Mouse (Mus musculus): ENCODE data around the gene Gm36028. TPM values are rescaled to one million over a fixed set of nuclear protein-coding genes. Genes with fewer than 3 reads are reported as not detected.

Gm36028 gene
- polyA plus RNA-seq, 1 experiment from 2014 or later, result 0.19 TPM

DNA sequence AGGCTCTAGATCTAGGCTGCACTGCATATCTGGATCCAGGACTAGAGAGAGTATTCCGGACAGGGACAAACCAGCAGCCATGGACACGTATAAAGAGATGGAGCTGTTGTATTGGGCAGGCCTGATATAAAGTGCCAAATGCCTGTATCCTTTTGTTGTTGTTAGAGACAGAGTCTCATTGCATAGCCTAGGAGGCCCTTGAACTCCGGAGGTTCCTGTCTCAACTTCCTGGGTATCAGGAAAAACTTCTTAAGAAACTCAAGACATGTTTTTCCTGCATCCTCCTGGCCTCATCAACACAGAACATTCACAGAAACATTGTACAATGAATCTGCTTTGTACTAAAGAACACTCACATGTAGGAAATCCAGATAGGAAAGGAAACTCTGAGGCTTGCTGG, 13.9 kb downstream of the Gm36028 start:
- H3K27ac ChIP-seq (ENCODE audit: low read length), result no peak overlapping the region
- no peaks in the 10 kb centered on the region for H3K9me3 ChIP-seq (ENCODE audit: control insufficient read depth, low read length)
- no peaks in the 10 kb centered on the region for H3K4me1 ChIP-seq (replicated peaks; ENCODE audit: control insufficient read depth, insufficient read depth, low read length)
- no peak for ATAC-seq
- H3K4me2 ChIP-seq (ENCODE audit: low read length), result no peak overlapping the region
- no peaks in the 10 kb centered on the region for H3K36me3 ChIP-seq (ENCODE audit: control insufficient read depth, insufficient read depth)
- WGBS, result 90% methylated on average over 3 of the region's 3 CpGs
- H3K4me3 ChIP-seq (replicated peaks; ENCODE audit: low read length), result no peak overlapping the region
- H3K9ac ChIP-seq (replicated peaks; ENCODE audit: low read depth, low read length), result no peak overlapping the region
- H3K27me3 ChIP-seq (replicated peaks; ENCODE audit: control insufficient read depth, insufficient read depth, low read length), result no peaks in the 10 kb centered on the region

- no peak overlapping the region for H3K9ac ChIP-seq (replicated peaks; ENCODE audit: low read depth, low read length)
- H3K9me3 ChIP-seq (ENCODE audit: control insufficient read depth, low read length), result no peaks in the 10 kb centered on the region
- no peaks in the 10 kb centered on the region for H3K4me1 ChIP-seq (replicated peaks; ENCODE audit: control insufficient read depth, insufficient read depth, low read length)
- no peaks in the 10 kb centered on the region for H3K36me3 ChIP-seq (ENCODE audit: control insufficient read depth, insufficient read depth)
- ATAC-seq, result no peak
- H3K27ac ChIP-seq (ENCODE audit: low read length), result no peak overlapping the region
- 90% methylated on average over 7 of the region's 7 CpGs for WGBS
- H3K4me2 ChIP-seq (ENCODE audit: low read length), result no peak overlapping the region
- H3K27me3 ChIP-seq (replicated peaks; ENCODE audit: control insufficient read depth, insufficient read depth, low read length), result no peaks in the 10 kb centered on the region
- no peak overlapping the region for H3K4me3 ChIP-seq (replicated peaks; ENCODE audit: low read length)
Observed at GRCm38 (mm10) chr16:37845202-37845925, 15.6 kb downstream of the Gm36028 start.

DNA sequence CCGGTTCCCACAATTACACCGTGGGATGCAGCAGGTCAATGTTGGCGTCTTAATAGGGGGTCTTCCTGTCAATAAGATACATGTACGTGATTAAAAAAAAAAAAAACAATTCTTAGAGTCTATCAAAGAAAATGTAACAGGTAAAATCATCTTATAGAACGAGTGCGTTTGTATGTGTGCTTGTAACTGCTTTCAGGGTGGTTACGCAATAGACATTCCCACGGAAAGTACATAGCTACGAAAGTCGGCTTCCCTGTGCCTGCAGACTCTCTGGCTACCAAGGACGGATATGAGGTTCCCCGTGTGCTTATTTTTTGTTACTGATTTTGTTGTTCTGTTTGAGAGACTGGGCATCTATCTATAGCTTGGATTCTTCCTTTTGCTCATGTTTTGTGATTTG, 17.2 kb downstream of the Gm36028 start:
- H3K9ac ChIP-seq (replicated peaks; ENCODE audit: low read depth, low read length), result no peak overlapping the region
- H3K27me3 ChIP-seq (replicated peaks; ENCODE audit: control insufficient read depth, insufficient read depth, low read length), result no peaks in the 10 kb centered on the region
- H3K9me3 ChIP-seq (ENCODE audit: control insufficient read depth, low read length), result no peaks in the 10 kb centered on the region
- no peak overlapping the region for H3K4me2 ChIP-seq (ENCODE audit: low read length)
- H3K4me1 ChIP-seq (replicated peaks; ENCODE audit: control insufficient read depth, insufficient read depth, low read length), result no peaks in the 10 kb centered on the region
- H3K27ac ChIP-seq (ENCODE audit: low read length), result no peak overlapping the region
- no peak for ATAC-seq
- WGBS, result 94% methylated on average over 12 of the region's 12 CpGs
- H3K4me3 ChIP-seq (replicated peaks; ENCODE audit: low read length), result no peak overlapping the region
- no peaks in the 10 kb centered on the region for H3K36me3 ChIP-seq (ENCODE audit: control insufficient read depth, insufficient read depth)

GRCm38 (mm10) chr16:37842439-37842838, 18.5 kb downstream of the Gm36028 start:
- no peak for ATAC-seq
- no peak overlapping the region for H3K27ac ChIP-seq (ENCODE audit: low read length)
- 93% methylated on average over 2 of the region's 2 CpGs for WGBS
- no peaks in the 10 kb centered on the region for H3K36me3 ChIP-seq (ENCODE audit: control insufficient read depth, insufficient read depth)
- H3K4me2 ChIP-seq (ENCODE audit: low read length), result no peak overlapping the region
- no peaks in the 10 kb centered on the region for H3K4me1 ChIP-seq (replicated peaks; ENCODE audit: control insufficient read depth, insufficient read depth, low read length)
- H3K4me3 ChIP-seq (replicated peaks; ENCODE audit: low read length), result no peak overlapping the region
- no peak overlapping the region for H3K9ac ChIP-seq (replicated peaks; ENCODE audit: low read depth, low read length)
- no peaks in the 10 kb centered on the region for H3K9me3 ChIP-seq (ENCODE audit: control insufficient read depth, low read length)
- H3K27me3 ChIP-seq (replicated peaks; ENCODE audit: control insufficient read depth, insufficient read depth, low read length), result no peaks in the 10 kb centered on the region

- no peak overlapping the region for H3K27ac ChIP-seq (ENCODE audit: low read length)
- H3K27me3 ChIP-seq (replicated peaks; ENCODE audit: control insufficient read depth, insufficient read depth, low read length), result no peaks in the 10 kb centered on the region
- H3K36me3 ChIP-seq (ENCODE audit: control insufficient read depth, insufficient read depth), result peaks cover 2% of the 10 kb centered on the region; the same call in 1 of the 2 replicates
- no peak overlapping the region for H3K4me3 ChIP-seq (replicated peaks; ENCODE audit: low read length)
- H3K4me1 ChIP-seq (replicated peaks; ENCODE audit: control insufficient read depth, insufficient read depth, low read length), result no peaks in the 10 kb centered on the region
- no peak overlapping the region for H3K9ac ChIP-seq (replicated peaks; ENCODE audit: low read depth, low read length)
- no peak for ATAC-seq
- no peaks in the 10 kb centered on the region for H3K9me3 ChIP-seq (ENCODE audit: control insufficient read depth, low read length)
- WGBS, result 89% methylated on average over 3 of the region's 3 CpGs
- H3K4me2 ChIP-seq (ENCODE audit: low read length), result no peak overlapping the region
Observed at GRCm38 (mm10) chr16:37837571-37837970, 23.4 kb downstream of the Gm36028 start.

DNA sequence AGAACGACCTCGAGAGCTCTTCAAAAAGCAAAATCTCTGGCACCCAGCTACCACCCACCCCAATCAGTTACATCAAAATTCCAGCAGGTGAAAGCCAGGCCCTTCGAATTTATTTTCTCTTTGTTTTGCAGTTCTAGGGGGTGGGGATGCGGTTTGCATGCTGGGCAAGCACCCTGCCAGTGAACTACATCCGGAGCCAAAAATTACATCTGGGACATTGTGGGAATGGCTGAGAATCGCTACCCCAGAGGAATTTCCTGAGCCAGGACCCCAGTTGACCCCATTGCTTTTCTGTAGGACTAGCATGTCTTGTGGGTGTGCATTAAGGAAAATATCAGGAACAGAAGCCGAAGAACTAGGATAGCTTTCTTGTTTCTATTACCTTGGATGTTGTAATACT, 29.9 kb downstream of the Gm36028 start:
- Histone ChIP-seq H3K27me3 (replicated peaks; ENCODE audit: control insufficient read depth, insufficient read depth, low read length) (no peaks in the 10 kb centered on the region), H3K4me2 (ENCODE audit: low read length) (no peak overlapping the region), H3K9me3 (ENCODE audit: control insufficient read depth, low read length) (no peaks in the 10 kb centered on the region), H3K27ac (ENCODE audit: low read length) (no peak overlapping the region), H3K9ac (replicated peaks; ENCODE audit: low read depth, low read length) (no peak overlapping the region), H3K36me3 (ENCODE audit: control insufficient read depth, insufficient read depth) (peaks cover 10% of the 10 kb centered on the region; the same call in 1 of the 2 replicates), H3K4me3 (replicated peaks; ENCODE audit: low read length) (no peak overlapping the region), H3K4me1 (replicated peaks; ENCODE audit: control insufficient read depth, insufficient read depth, low read length) (no peaks in the 10 kb centered on the region)
- ATAC-seq, result no peak
- WGBS, result 77% methylated on average over 7 of the region's 7 CpGs

GRCm38 (mm10) chr16:37826286-37826685, 34.7 kb downstream of the Gm36028 start:
- Histone ChIP-seq H3K27me3 (replicated peaks; ENCODE audit: control insufficient read depth, insufficient read depth, low read length) (no peaks in the 10 kb centered on the region), H3K27ac (ENCODE audit: low read length) (no peak overlapping the region), H3K4me3 (replicated peaks; ENCODE audit: low read length) (no peak overlapping the region), H3K9ac (replicated peaks; ENCODE audit: low read depth, low read length) (no peak overlapping the region), H3K9me3 (ENCODE audit: control insufficient read depth, low read length) (no peaks in the 10 kb centered on the region), H3K36me3 (ENCODE audit: control insufficient read depth, insufficient read depth) (peaks cover 13% of the 10 kb centered on the region; the same call in 1 of the 2 replicates), H3K4me1 (replicated peaks; ENCODE audit: control insufficient read depth, insufficient read depth, low read length) (no peaks in the 10 kb centered on the region), H3K4me2 (ENCODE audit: low read length) (no peak overlapping the region)
- no peak for ATAC-seq
- 97% methylated on average over 3 of the region's 3 CpGs for WGBS

DNA sequence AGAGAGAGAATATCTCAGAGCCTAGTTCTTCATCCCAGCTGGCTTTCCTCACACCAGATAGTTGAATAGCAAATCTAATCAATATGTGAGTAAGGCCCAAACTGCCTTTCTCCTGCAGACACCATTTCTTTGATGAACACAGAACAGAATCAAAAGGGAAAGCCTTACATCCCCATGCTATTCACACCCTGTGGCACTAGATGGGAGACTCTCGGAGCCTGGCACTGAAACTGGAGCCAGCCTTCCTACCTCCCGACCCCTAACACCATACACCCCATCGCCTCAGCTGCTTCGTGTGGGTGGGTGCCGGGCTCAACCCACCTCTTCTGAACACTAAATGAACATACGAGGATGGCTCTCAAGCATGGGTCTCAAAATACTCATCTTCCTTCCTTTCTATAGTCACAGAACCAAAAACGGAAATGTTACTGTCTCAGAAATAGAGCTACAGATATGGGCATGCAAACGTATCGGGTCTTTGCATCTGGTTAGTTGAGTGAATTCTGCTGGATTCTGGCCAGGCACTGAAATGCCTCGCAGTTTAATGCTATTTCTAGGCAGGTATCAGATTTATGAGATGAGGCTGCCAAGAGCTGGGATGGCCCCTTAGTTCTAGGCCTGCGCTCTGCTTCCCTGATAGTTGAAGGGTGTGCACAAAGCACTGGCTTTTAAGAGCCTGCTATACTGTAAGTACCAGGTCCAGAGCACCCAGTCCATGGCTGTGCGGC, 36.0 kb downstream of the Gm36028 start:
- no peak overlapping the region for H3K27ac ChIP-seq (ENCODE audit: low read length)
- no peak overlapping the region for H3K4me3 ChIP-seq (replicated peaks; ENCODE audit: low read length)
- no peak for ATAC-seq
- no peaks in the 10 kb centered on the region for H3K27me3 ChIP-seq (replicated peaks; ENCODE audit: control insufficient read depth, insufficient read depth, low read length)
- no peak overlapping the region for H3K4me2 ChIP-seq (ENCODE audit: low read length)
- H3K4me1 ChIP-seq (replicated peaks; ENCODE audit: control insufficient read depth, insufficient read depth, low read length), result no peaks in the 10 kb centered on the region
- no peak overlapping the region for H3K9ac ChIP-seq (replicated peaks; ENCODE audit: low read depth, low read length)
- no peaks in the 10 kb centered on the region for H3K9me3 ChIP-seq (ENCODE audit: control insufficient read depth, low read length)
- 92% methylated on average over 12 of the region's 12 CpGs for WGBS
- H3K36me3 ChIP-seq (ENCODE audit: control insufficient read depth, insufficient read depth), result peaks cover 13% of the 10 kb centered on the region; the same call in 1 of the 2 replicates

- Histone ChIP-seq H3K4me2 (ENCODE audit: low read length) (no peak overlapping the region), H3K9me3 (ENCODE audit: control insufficient read depth, low read length) (no peaks in the 10 kb centered on the region), H3K4me3 (replicated peaks; ENCODE audit: low read length) (no peak overlapping the region), H3K27ac (ENCODE audit: low read length) (no peak overlapping the region), H3K36me3 (ENCODE audit: control insufficient read depth, insufficient read depth) (peaks cover 12% of the 10 kb centered on the region; the same call in 1 of the 2 replicates), H3K4me1 (replicated peaks; ENCODE audit: control insufficient read depth, insufficient read depth, low read length) (no peaks in the 10 kb centered on the region), H3K9ac (replicated peaks; ENCODE audit: low read depth, low read length) (no peak overlapping the region), H3K27me3 (replicated peaks; ENCODE audit: control insufficient read depth, insufficient read depth, low read length) (no peaks in the 10 kb centered on the region)
- ATAC-seq, result no peak
- 66% methylated on average over 5 of the region's 5 CpGs for WGBS
Observed at GRCm38 (mm10) chr16:37823949-37824348, 37.0 kb downstream of the Gm36028 start.

Measured in forebrain, embryonic 16.5 days (tissue).